8 mouse cellular contexts compared by ENCODE assay signal in genomic region chr11:103101481-103101865, GRCm38 (mm10). TPM values are rescaled to one million over a fixed set of nuclear protein-coding genes. Genes with fewer than 3 reads are reported as not detected.
DNase-seq lines count a peak whose midpoint lies in the region; ATAC-seq and TF ChIP-seq lines count a peak whose summit lies in the region.

TSS of gene Plcd3 (minus strand) at chr11:103101658.
TSS of gene Acbd4 (plus strand) at chr11:103101682.

- under 1% methylated on average over 34 of the region's 34 CpGs for WGBS in forebrain, embryonic 12.5 days
- WGBS in heart, embryonic 16.5 days: under 1% methylated on average over 32 of the region's 34 CpGs
- WGBS in liver, postnatal 0 days (ENCODE audit: insufficient replicate concordance): under 1% methylated on average over 34 of the region's 34 CpGs
- WGBS in neural tube, embryonic 13.5 days: under 1% methylated on average over 34 of the region's 34 CpGs

- peak within 1 kb of the TSS; percentile 64 for H3K9ac ChIP-seq in ES-E14 (ENCODE audit: insufficient read depth, low read depth, low read length, poor library complexity, severe bottlenecking)
- peak within 1 kb of the TSS; percentile 54 for H3K9ac ChIP-seq in forebrain, embryonic 12.5 days
- H3K9ac ChIP-seq in heart, embryonic 16.5 days (ENCODE audit: low read length): peak within 1 kb of the TSS; percentile 76
- H3K9ac ChIP-seq in liver, postnatal 0 days (replicated peaks): peak within 1 kb of the TSS; percentile 50
- peak within 1 kb of the TSS; percentile 69 for H3K9ac ChIP-seq in neural tube, embryonic 13.5 days

- peak within 1 kb of the TSS; percentile 85 for H3K4me2 ChIP-seq in forebrain, embryonic 12.5 days
- peak within 1 kb of the TSS; percentile 89 for H3K4me2 ChIP-seq in heart, embryonic 16.5 days (ENCODE audit: low read depth, low read length)
- H3K4me2 ChIP-seq in liver, postnatal 0 days (ENCODE audit: low read depth, low read length): peak within 1 kb of the TSS; percentile 86
- H3K4me2 ChIP-seq in neural tube, embryonic 13.5 days: peak within 1 kb of the TSS; percentile 79

- peak within 1 kb of the TSS; percentile 53 to 75 for H3K4me3 ChIP-seq in ES-E14 (ENCODE audit: insufficient read depth in 1 of 2, low read depth in 1 of 2, low read length in 2 of 2, poor library complexity in 1 of 2, severe bottlenecking in 1 of 2)
- H3K4me3 ChIP-seq in forebrain, embryonic 12.5 days (replicated peaks): peak within 1 kb of the TSS; percentile 50
- H3K4me3 ChIP-seq in heart, embryonic 16.5 days (ENCODE audit: low read length): peak within 1 kb of the TSS; percentile 76
- H3K4me3 ChIP-seq in liver, postnatal 0 days (ENCODE audit: low read depth, low read length): peak within 1 kb of the TSS; percentile 57
- peak within 1 kb of the TSS; percentile 42 for H3K4me3 ChIP-seq in neural tube, embryonic 13.5 days

- peak; percentile 76 for DNase-seq in ES-E14 (ENCODE audit: low read depth, low spot score)
- peak; percentile 56 for DNase-seq in c-Kit-negative CD71-positive TER-119-positive erythroid progenitor cells, embryonic 14.5 days (ENCODE audit: low read depth, low spot score)
- DNase-seq in kidney, postnatal 25 days: peak; percentile 93 to 94
- peak; percentile 69 for DNase-seq in liver, postnatal 0 days
- DNase-seq in testis, postnatal 10 days (ENCODE audit: low spot score): peak; percentile 92

- H3K36me3 ChIP-seq in ES-E14 (ENCODE audit: control insufficient read depth, insufficient read depth, low read length, poor library complexity, severe bottlenecking): no peaks in the 10 kb centered on the region
- no peaks in the 10 kb centered on the region for H3K36me3 ChIP-seq in forebrain, embryonic 12.5 days (replicated peaks)
- no peaks in the 10 kb centered on the region for H3K36me3 ChIP-seq in heart, embryonic 16.5 days (ENCODE audit: control insufficient read depth, insufficient read depth)
- 0 out of 2 replicates have a peak, but pooled peaks cover 5% of the 10 kb centered on the region for H3K36me3 ChIP-seq in liver, postnatal 0 days (replicated peaks; ENCODE audit: insufficient read depth, low read length)
- H3K36me3 ChIP-seq in neural tube, embryonic 13.5 days: no peaks in the 10 kb centered on the region

- peaks cover 75% of the 10 kb centered on the region for H3K27me3 ChIP-seq in forebrain, embryonic 12.5 days
- H3K27me3 ChIP-seq in heart, embryonic 16.5 days (ENCODE audit: control insufficient read depth, insufficient read depth, low read length): no peaks in the 10 kb centered on the region
- peaks cover 20% of the 10 kb centered on the region for H3K27me3 ChIP-seq in liver, postnatal 0 days (ENCODE audit: insufficient read depth, low read length)
- H3K27me3 ChIP-seq in neural tube, embryonic 13.5 days: peaks cover 68% of the 10 kb centered on the region

- no peaks in the 10 kb centered on the region for H3K9me3 ChIP-seq in ES-E14 (ENCODE audit: control insufficient read depth, insufficient read depth, low read depth, low read length)
- no peaks in the 10 kb centered on the region for H3K9me3 ChIP-seq in forebrain, embryonic 12.5 days
- H3K9me3 ChIP-seq in heart, embryonic 16.5 days (replicated peaks; ENCODE audit: control insufficient read depth, low read length): no peaks in the 10 kb centered on the region
- H3K9me3 ChIP-seq in liver, postnatal 0 days (ENCODE audit: low read length): no peaks in the 10 kb centered on the region
- H3K9me3 ChIP-seq in neural tube, embryonic 13.5 days: no peaks in the 10 kb centered on the region

- no peak within 1 kb of the TSS for H3K27ac ChIP-seq in ES-E14 (ENCODE audit: insufficient read depth, low read depth, low read length, poor library complexity, severe bottlenecking)
- H3K27ac ChIP-seq in forebrain, embryonic 12.5 days: no peak within 1 kb of the TSS
- peak within 1 kb of the TSS; percentile 52 for H3K27ac ChIP-seq in heart, embryonic 16.5 days (ENCODE audit: low read length)
- H3K27ac ChIP-seq in liver, postnatal 0 days (ENCODE audit: low read depth): no peak within 1 kb of the TSS
- no peak within 1 kb of the TSS for H3K27ac ChIP-seq in neural tube, embryonic 13.5 days (replicated peaks)

- ATAC-seq in forebrain, embryonic 12.5 days (ENCODE audit: low FRiP score): peak; percentile 45
- peak; percentile 34; the same call in 1 of the 2 replicates for ATAC-seq in heart, embryonic 16.5 days (replicated peaks; ENCODE audit: extremely low read depth, insufficient read depth, low FRiP score)
- ATAC-seq in liver, postnatal 0 days: no peak
- peak; percentile 48; the same call in 1 of the 2 replicates for ATAC-seq in neural tube, embryonic 13.5 days (ENCODE audit: low read depth)

- in situ Hi-C loops in ES-E14 (cut with MboI; ENCODE audit: low sequenced_read_pairs in 2 of 2, unreplicated experiment in 2 of 2): no loop called here

- TF ChIP-seq CTCF in liver, postnatal 0 days (IDR thresholded peaks at IDR 0.05; ENCODE audit: low read depth): no peak

- no peak for TF ChIP-seq EP300 in liver, postnatal 0 days (IDR thresholded peaks at IDR 0.05; ENCODE audit: low read depth)

- peaks cover under 1 to 39% of the 10 kb centered on the region in 2 experiments; a peak in 3 of 4 replicates for H3K4me1 ChIP-seq in ES-E14 (ENCODE audit: control insufficient read depth in 2 of 2, insufficient read depth in 2 of 2, low read length in 2 of 2, poor library complexity in 1 of 2)
- H3K4me1 ChIP-seq in forebrain, embryonic 12.5 days: peaks cover 31% of the 10 kb centered on the region
- H3K4me1 ChIP-seq in heart, embryonic 16.5 days (ENCODE audit: control insufficient read depth, insufficient read depth, low read length): peaks cover 46% of the 10 kb centered on the region
- peaks cover 49% of the 10 kb centered on the region for H3K4me1 ChIP-seq in liver, postnatal 0 days (ENCODE audit: insufficient read depth)
- peaks cover 35% of the 10 kb centered on the region for H3K4me1 ChIP-seq in neural tube, embryonic 13.5 days (replicated peaks)

TF ChIP-seq in ES-E14, 5 proteins besides CTCF, POLR2A, EP300 and RAD21:
- TF ChIP-seq MAFK (IDR thresholded peaks at IDR 0.05; ENCODE audit: insufficient read depth, low read depth, low read length): no peak
- TF ChIP-seq CHD2 (IDR thresholded peaks at IDR 0.05; ENCODE audit: low read depth, low read length): no peak
- no peak for TF ChIP-seq HCFC1 (IDR thresholded peaks at IDR 0.05; ENCODE audit: borderline replicate concordance, insufficient read depth, low read length)
- TF ChIP-seq ZC3H11A (IDR thresholded peaks at IDR 0.05; ENCODE audit: borderline replicate concordance, low read depth, low read length): no peak
- TF ChIP-seq ZNF384 (IDR thresholded peaks at IDR 0.05; ENCODE audit: low read depth, low read length): no peak
TF ChIP-seq in ES-E14: peak in this region for 0.

RNA-seq across cellular contexts. Expression of gene Plcd3, which starts in this region (rescaled TPM):
- 8.0 and 13.2 TPM in 2 replicates for total RNA-seq in ES-E14 (2012; rRNA removed)
- polyA plus RNA-seq in forebrain, embryonic 12.5 days (2016; fragmentation: Nextera tagmentation; extraction: Ambion mirVana): 1.4 and 1.5 TPM in 2 replicates
- 13.6 and 17.0 TPM in 2 replicates for polyA plus RNA-seq in heart, embryonic 16.5 days (2015; fragmentation: Nextera tagmentation; extraction: Ambion mirVana)
- 0.82 and 0.85 TPM in 2 replicates for polyA plus RNA-seq in liver, postnatal 0 days (2015; fragmentation: Nextera tagmentation; extraction: Ambion mirVana)
- 0.98 and 1.6 TPM in 2 replicates for polyA plus RNA-seq in neural tube, embryonic 13.5 days (2015; fragmentation: Nextera tagmentation; extraction: Ambion mirVana)

RNA-seq across cellular contexts. Expression of gene Acbd4, which starts in this region (rescaled TPM):
- total RNA-seq in ES-E14 (2012; rRNA removed): 14.0 and 19.7 TPM in 2 replicates
- polyA plus RNA-seq in forebrain, embryonic 12.5 days (2016; fragmentation: Nextera tagmentation; extraction: Ambion mirVana): 5.7 and 7.1 TPM in 2 replicates
- 21.5 and 21.8 TPM in 2 replicates for polyA plus RNA-seq in heart, embryonic 16.5 days (2015; fragmentation: Nextera tagmentation; extraction: Ambion mirVana)
- polyA plus RNA-seq in liver, postnatal 0 days (2015; fragmentation: Nextera tagmentation; extraction: Ambion mirVana): 56.5 and 57.0 TPM in 2 replicates
- polyA plus RNA-seq in neural tube, embryonic 13.5 days (2015; fragmentation: Nextera tagmentation; extraction: Ambion mirVana): 8.5 and 9.9 TPM in 2 replicates
